9 mouse cellular contexts compared by ENCODE assay signal in the genomic region with DNA sequence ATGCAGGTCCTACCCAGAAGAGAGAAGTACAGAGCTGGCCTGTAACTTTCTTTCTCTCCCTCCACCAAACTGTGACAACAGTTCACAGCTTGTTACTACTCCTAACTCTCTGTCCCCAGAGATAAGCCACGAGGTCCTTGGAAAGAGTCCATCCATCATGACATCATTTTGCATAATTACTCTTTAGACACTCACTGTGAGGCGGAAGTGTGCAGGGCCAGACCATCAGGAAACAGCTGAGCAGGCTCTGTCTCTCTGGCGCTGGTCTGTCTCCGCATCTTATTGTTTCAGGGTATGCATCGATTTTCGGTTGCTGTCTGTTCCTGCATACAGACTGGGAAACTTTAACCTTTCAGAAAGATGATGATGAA. TPM values are rescaled to one million over a fixed set of nuclear protein-coding genes. Genes with fewer than 3 reads are reported as not detected.
A peak's percentile ranks its signal among the peaks of the same experiment; 100 is the strongest.
DNase-seq lines count a peak whose midpoint lies in the region; ATAC-seq lines count a peak whose summit lies in the region.
"Had no signal": no experiment of that assay in that cellular context is flagged by ENCODE, and none has a peak within 500 bp of the region (broad histone marks: within the 10 kb centered on the region; RNA-seq: fewer than 3 reads in every experiment).

No protein-coding gene starts in this region.

- no peaks in the 10 kb centered on the region for H3K9me3 ChIP-seq in forebrain, embryonic 14.5 days (replicated peaks; ENCODE audit: control insufficient read depth, low read length)
- no peaks in the 10 kb centered on the region for H3K9me3 ChIP-seq in forebrain, embryonic 13.5 days (replicated peaks)
- no peaks in the 10 kb centered on the region for H3K9me3 ChIP-seq in heart, embryonic 16.5 days (replicated peaks; ENCODE audit: control insufficient read depth, low read length)

- no peaks in the 10 kb centered on the region for H3K27me3 ChIP-seq in forebrain, embryonic 14.5 days (replicated peaks; ENCODE audit: control insufficient read depth, insufficient read depth, low read length)
- no peaks in the 10 kb centered on the region for H3K27me3 ChIP-seq in forebrain, embryonic 13.5 days
- peaks cover 2% of the 10 kb centered on the region; the same call in 1 of the 2 replicates for H3K27me3 ChIP-seq in heart, embryonic 16.5 days (ENCODE audit: control insufficient read depth, insufficient read depth, low read length)

- peak; percentile 11 for DNase-seq in forebrain, embryonic 14.5 days (ENCODE audit: low spot score)
- DNase-seq in MN1 (ENCODE audit: low spot score), result peak; percentile 70
- peak; percentile 26 to 50 for DNase-seq in kidney, postnatal 4 days
- DNase-seq in spleen, adult 18-20 months, result no peak
- DNase-seq in urinary bladder, adult 18-20 months (ENCODE audit: low spot score in 2 of 2), result no peak
- DNase-seq in urinary bladder, adult 2 months (ENCODE audit: low spot score), result no peak

- H3K27ac ChIP-seq in forebrain, embryonic 14.5 days (ENCODE audit: low read depth, low read length), result no peak overlapping the region
- no peak overlapping the region for H3K27ac ChIP-seq in forebrain, embryonic 13.5 days
- H3K27ac ChIP-seq in heart, embryonic 16.5 days (ENCODE audit: low read length), result peak overlapping the region; percentile 72

- ATAC-seq in forebrain, embryonic 14.5 days, result no peak
- no peak for ATAC-seq in forebrain, embryonic 13.5 days
- ATAC-seq in heart, embryonic 16.5 days (replicated peaks; ENCODE audit: extremely low read depth, insufficient read depth, low FRiP score), result peak; percentile 96

- 76% methylated on average over 6 of the region's 6 CpGs for WGBS in forebrain, embryonic 14.5 days
- WGBS in forebrain, embryonic 13.5 days, result 77% methylated on average over 6 of the region's 6 CpGs
- WGBS in heart, embryonic 16.5 days, result 38% methylated on average over 6 of the region's 6 CpGs

- no peaks in the 10 kb centered on the region for H3K4me1 ChIP-seq in forebrain, embryonic 14.5 days (ENCODE audit: control insufficient read depth, insufficient read depth, low read length)
- H3K4me1 ChIP-seq in forebrain, embryonic 13.5 days, result no peaks in the 10 kb centered on the region
- H3K4me1 ChIP-seq in heart, embryonic 16.5 days (ENCODE audit: control insufficient read depth, insufficient read depth, low read length), result peaks cover 15% of the 10 kb centered on the region

- H3K9ac ChIP-seq in forebrain, embryonic 14.5 days (ENCODE audit: low read length), result no peak overlapping the region
- H3K9ac ChIP-seq in forebrain, embryonic 13.5 days, result no peak overlapping the region
- no peak overlapping the region for H3K9ac ChIP-seq in heart, embryonic 16.5 days (ENCODE audit: low read length)

- H3K4me2 ChIP-seq in forebrain, embryonic 14.5 days (ENCODE audit: low read length), result no peak overlapping the region
- no peak overlapping the region for H3K4me2 ChIP-seq in forebrain, embryonic 13.5 days
- no peak overlapping the region for H3K4me2 ChIP-seq in heart, embryonic 16.5 days (ENCODE audit: low read depth, low read length)

- H3K4me3 ChIP-seq in forebrain, embryonic 14.5 days (ENCODE audit: low read depth, low read length), result no peak overlapping the region
- H3K4me3 ChIP-seq in forebrain, embryonic 13.5 days, result no peak overlapping the region
- no peak overlapping the region for H3K4me3 ChIP-seq in heart, embryonic 16.5 days (ENCODE audit: low read length)

- no peaks in the 10 kb centered on the region for H3K36me3 ChIP-seq in forebrain, embryonic 14.5 days (ENCODE audit: control insufficient read depth, insufficient read depth, low read length)
- H3K36me3 ChIP-seq in forebrain, embryonic 13.5 days (ENCODE audit: poor library complexity, severe bottlenecking), result no peaks in the 10 kb centered on the region
- no peaks in the 10 kb centered on the region for H3K36me3 ChIP-seq in heart, embryonic 16.5 days (ENCODE audit: control insufficient read depth, insufficient read depth)

RNA-seq across cellular contexts. Expression of a gene that starts 43.8 kb away (rescaled TPM):
- not detected in 2 replicates for polyA plus RNA-seq in forebrain, embryonic 14.5 days (2014; fragmentation: Nextera tagmentation; extraction: Ambion mirVana)
- not detected in 2 replicates for polyA plus RNA-seq in forebrain, embryonic 13.5 days (2015; fragmentation: Nextera tagmentation; extraction: Ambion mirVana)
- 0.26 TPM in 1 of 2 replicates, not detected in the other for polyA plus RNA-seq in heart, embryonic 16.5 days (2015; fragmentation: Nextera tagmentation; extraction: Ambion mirVana)
- not detected in 2 replicates for polyA plus RNA-seq in urinary bladder, adult 2 months (2012; rRNA removed)
- polyA plus RNA-seq: limb, embryonic 14.5 days had no signal

Comparison
In these comparisons a context has a peak if more than half of its experiments do, and no peak if none do; other contexts are left out.
1. DNase-seq: peak in forebrain, embryonic 14.5 days (single experiment), MN1 (single experiment) and kidney, postnatal 4 days (2 of 2); none in spleen, adult 18-20 months (0 of 2), urinary bladder, adult 18-20 months (0 of 2) and urinary bladder, adult 2 months (single experiment).